Mouse (Mus musculus) kidney, adult 8-10 months (tissue): ENCODE measurements around the gene Adk.
"Not testable (repeated sequence)": the region's sequence is repeated elsewhere in the genome, so short reads cannot be mapped to it uniquely, and the experiment has no call there.

Experiments used
- DNase-seq, 2 experiments: peaks; one replicate each; pipeline ENCODE4 v3.0.0; 2022

Gene Adk

GRCm38 (mm10) chr14:21440526-21440925 lies 388.2 kb downstream of the Adk start:
- no peak for DNase-seq

GRCm38 (mm10) chr14:21441772-21442533 lies 389.6 kb downstream of the Adk start:
- DNase-seq = peak; percentile 8 to 15

GRCm38 (mm10) chr14:21452581-21452980 lies 400.2 kb downstream of the Adk start:
- DNase-seq = no peak

DNA sequence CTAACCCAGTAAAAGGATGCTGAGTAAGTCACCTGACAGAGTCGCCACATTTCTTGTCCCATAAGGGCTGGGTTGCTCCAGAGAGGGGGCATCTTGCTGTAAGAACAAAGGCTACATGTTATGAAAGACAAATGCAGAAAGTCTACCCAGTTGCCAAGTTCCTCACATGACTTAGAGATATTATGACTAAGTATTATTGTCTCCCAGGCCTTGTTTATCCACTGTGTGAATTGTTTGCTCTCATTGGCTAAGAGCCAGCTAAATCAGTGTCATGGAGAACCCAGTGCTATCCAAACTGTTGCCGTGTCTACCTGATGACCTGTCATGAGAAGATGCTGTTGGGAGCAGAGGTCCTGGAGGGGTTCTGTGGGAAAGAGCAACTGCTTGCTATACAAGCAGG lies 401.5 kb downstream of the Adk start:
- DNase-seq = no peak

GRCm38 (mm10) chr14:21455654-21456350 lies 403.4 kb downstream of the Adk start:
- no peak for DNase-seq

- DNase-seq = no peak
Measured at GRCm38 (mm10) chr14:21456526-21456925, 404.2 kb downstream of the Adk start.

- DNase-seq = no peak
Measured at GRCm38 (mm10) chr14:21457876-21458275, 405.5 kb downstream of the Adk start.

- no peak for DNase-seq
Measured at GRCm38 (mm10) chr14:21458696-21459095, 406.3 kb downstream of the Adk start.

- DNase-seq = no peak
Measured at GRCm38 (mm10) chr14:21459163-21459562, 406.8 kb downstream of the Adk start.

DNA sequence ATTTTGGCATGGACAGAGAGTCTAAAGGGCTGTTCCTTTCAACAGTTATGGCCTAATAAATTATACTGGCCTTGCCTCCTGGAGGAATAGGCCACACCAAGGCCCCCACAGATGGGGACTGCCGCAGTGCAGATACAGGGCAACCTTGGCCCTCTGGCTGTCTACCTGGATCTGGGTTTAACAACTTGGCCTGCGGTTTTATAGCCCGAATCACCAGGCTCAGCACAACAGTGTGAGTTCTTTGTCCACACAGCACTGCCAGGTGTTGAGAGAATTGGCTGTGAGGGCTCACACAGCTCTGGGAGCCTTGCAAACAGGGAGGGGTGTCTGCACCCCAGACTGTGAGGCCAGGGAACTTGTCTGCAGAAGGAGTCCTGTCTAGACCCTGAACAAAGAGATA lies 410.0 kb downstream of the Adk start:
- DNase-seq = no peak

GRCm38 (mm10) chr14:21463117-21463712 lies 410.8 kb downstream of the Adk start:
- DNase-seq = no peak

DNA sequence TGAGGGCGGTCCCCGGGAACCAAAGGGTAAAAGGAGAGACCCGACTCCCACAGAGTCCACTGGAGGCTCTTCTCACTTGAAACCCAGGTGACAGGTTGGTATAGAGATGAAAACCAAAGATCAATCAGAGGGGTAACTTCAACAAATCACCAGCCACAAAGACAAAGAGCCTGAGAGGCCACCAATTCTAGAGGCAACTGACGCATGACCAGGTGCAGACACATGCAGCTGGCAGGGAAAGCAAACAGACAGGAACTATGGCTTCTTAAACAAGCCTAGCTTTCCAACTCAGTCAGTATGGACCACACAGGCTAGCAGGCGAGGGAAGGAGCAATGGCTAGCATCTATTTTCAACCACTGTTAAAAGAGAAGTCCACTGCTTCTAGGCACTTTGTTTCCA lies 418.0 kb downstream of the Adk start:
- no peak for DNase-seq

DNA sequence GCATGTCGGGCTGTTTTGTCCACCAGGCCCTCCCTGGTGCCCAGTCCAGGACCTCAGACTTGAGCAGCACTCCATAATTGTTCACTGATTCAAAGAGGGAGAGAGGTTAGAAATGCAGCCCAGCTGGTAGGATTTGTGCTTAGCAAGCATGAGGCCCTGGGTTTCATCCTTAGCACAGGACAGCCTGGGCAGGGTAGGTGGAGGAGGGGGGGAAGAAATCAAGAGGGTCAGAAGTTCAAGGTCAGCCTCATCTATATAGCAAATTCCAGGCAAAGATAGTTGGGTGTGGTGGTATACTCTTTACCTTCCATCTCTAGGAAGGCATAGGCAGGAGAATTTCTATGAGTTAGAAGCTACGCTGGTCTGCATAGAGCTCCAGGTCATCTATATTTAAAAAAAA lies 419.6 kb downstream of the Adk start:
- no peak for DNase-seq

- DNase-seq = peak in 1 of 2 experiments; percentile 9
Measured at GRCm38 (mm10) chr14:21474593-21475132, 422.3 kb downstream of the Adk start.

GRCm38 (mm10) chr14:21477181-21477580 lies 424.8 kb downstream of the Adk start:
- peak; percentile 33 to 49 for DNase-seq

DNA sequence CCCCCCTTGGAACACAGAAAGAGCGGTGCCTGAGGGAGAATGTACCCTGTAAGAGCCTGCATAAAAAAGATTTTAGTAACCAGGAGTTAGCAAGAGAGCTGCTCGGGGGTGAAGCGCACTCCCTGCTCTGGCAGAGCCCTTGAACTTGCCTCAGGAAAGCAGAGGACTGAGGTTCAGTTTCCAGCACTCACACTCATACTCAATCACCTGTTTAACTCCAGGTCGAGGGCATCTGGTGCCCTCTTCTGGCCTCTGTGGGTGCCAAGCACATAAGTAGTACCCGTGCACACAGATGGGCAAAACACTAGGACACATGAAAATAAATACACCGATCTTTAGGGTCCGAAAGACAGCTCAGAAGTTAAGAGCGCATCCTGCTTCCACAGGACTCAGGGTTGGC lies 427.2 kb downstream of the Adk start:
- no peak for DNase-seq

GRCm38 (mm10) chr14:21480191-21480590 lies 427.8 kb downstream of the Adk start:
- no peak for DNase-seq

DNA sequence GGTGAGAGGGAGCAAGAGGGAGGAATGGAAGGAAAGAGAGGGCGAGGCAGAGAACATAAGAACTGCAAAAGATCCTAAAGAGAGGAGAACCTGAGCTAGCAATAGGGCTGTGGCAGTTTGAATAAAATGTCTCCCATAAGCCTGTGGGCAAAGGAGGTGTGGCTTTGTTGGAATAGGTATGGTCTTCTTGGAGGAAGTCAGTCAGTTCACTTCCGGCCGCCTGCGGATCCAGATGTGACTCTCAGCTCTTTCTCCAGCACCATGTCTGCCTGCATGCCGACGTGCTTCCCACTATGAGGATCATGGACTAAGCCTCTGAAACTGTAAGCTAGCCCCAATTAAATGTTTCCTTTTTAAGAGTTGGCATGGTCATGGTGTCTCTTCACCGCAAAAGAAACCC lies 428.9 kb downstream of the Adk start, which contains the start of gene Kat6b:
Gene Kat6b (plus strand): TSS at position 204 of the 400 bp plus-strand sequence.
- no peak for DNase-seq

DNA sequence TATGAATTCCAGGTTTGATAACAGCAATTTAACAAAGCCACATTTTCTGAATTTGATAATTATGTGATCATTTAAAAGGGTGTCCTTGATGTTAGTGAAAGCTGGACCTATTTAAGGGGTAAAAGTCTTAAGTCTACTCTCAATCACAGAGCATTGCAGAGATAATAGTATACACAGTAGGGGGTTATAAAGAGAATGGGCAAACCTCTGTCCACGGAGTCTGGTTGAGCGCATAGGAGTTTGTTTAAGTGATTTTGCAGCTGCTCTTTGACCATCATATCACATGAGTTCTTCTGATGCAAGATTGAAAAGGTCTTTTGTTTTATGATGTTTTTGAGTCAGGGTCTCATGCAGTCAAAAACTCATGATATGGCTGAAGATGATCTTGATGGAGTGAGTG lies 431.8 kb downstream of the Adk start:
- DNase-seq = no peak

DNA sequence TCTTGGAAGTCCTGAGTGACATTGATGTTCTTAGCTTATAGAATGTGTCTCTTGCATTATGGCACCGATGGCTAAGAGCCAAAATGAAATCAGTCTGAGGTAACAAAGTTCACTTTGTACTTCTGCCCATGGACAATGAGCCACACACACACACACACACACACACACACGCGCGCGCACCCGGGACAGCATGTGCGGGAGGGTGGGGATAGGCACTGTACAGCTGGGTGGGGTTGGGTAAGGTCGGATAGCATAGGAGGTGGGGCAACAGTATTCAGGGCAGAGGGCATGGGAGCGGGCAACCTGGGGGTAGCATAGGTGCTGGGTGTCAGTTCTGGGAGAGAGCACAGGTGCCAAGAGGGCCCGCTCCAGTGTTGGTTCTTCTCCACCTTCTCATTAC lies 432.3 kb downstream of the Adk start:
- DNase-seq = no peak

- no peak for DNase-seq
Measured at GRCm38 (mm10) chr14:21485961-21486520, 433.7 kb downstream of the Adk start.

GRCm38 (mm10) chr14:21487135-21487534 lies 434.8 kb downstream of the Adk start:
- not testable (repeated sequence) for DNase-seq

GRCm38 (mm10) chr14:21488426-21489115 lies 436.2 kb downstream of the Adk start:
- not testable (repeated sequence) for DNase-seq
